In genomic region chr4:49639913-49640312, GRCm38 (mm10) we compare ENCODE assay signal across 24 mouse cellular contexts. TPM values are rescaled to one million over a fixed set of nuclear protein-coding genes. Genes with fewer than 3 reads are reported as not detected.
DNase-seq lines count a peak whose midpoint lies in the region; ATAC-seq and TF ChIP-seq lines count a peak whose summit lies in the region.
"Had no signal": no experiment of that assay in that cellular context is flagged by ENCODE, and none has a peak within 500 bp of the region (broad histone marks: within the 10 kb centered on the region; RNA-seq: fewer than 3 reads in every experiment).

No protein-coding gene starts in this region.

- no peaks in the 10 kb centered on the region for H3K27me3 ChIP-seq in lung, postnatal 0 days (replicated peaks; ENCODE audit: insufficient read depth, low read length)
- no peaks in the 10 kb centered on the region for H3K27me3 ChIP-seq in liver, embryonic 13.5 days
- H3K27me3 ChIP-seq: embryonic facial prominence, embryonic 15.5 days; forebrain, embryonic 12.5 days; limb, embryonic 15.5 days; midbrain, embryonic 12.5 days had no signal

- H3K9me3 ChIP-seq in lung, postnatal 0 days (ENCODE audit: low read length) = no peaks in the 10 kb centered on the region
- no peaks in the 10 kb centered on the region for H3K9me3 ChIP-seq in liver, embryonic 13.5 days (replicated peaks)
- H3K9me3 ChIP-seq: embryonic facial prominence, embryonic 15.5 days; forebrain, embryonic 12.5 days; heart, embryonic 10.5 days; limb, embryonic 15.5 days; midbrain, embryonic 12.5 days had no signal

- H3K4me3 ChIP-seq in lung, postnatal 0 days (ENCODE audit: low read depth, low read length) = no peak overlapping the region
- H3K4me3 ChIP-seq in liver, embryonic 13.5 days (replicated peaks) = no peak overlapping the region
- H3K4me3 ChIP-seq: embryonic facial prominence, embryonic 15.5 days; forebrain, embryonic 12.5 days; heart, embryonic 10.5 days; limb, embryonic 15.5 days; midbrain, embryonic 12.5 days had no signal

- TF ChIP-seq EP300 in lung, postnatal 0 days (IDR thresholded peaks at IDR 0.05) = no peak

- peaks cover 38% of the 10 kb centered on the region for H3K36me3 ChIP-seq in lung, postnatal 0 days (ENCODE audit: insufficient read depth, low read length)
- H3K36me3 ChIP-seq in liver, embryonic 13.5 days = peaks cover 77% of the 10 kb centered on the region

- TF ChIP-seq CTCF in lung, postnatal 0 days (IDR thresholded peaks at IDR 0.05) = peak; percentile 39

- ATAC-seq in lung, postnatal 0 days = no peak
- ATAC-seq in liver, embryonic 13.5 days (ENCODE audit: low read depth) = peak; percentile 89
- ATAC-seq: CD4-positive, CD25-positive, alpha-beta regulatory T cell, adult 4 months had no signal

- 51% methylated on average over 2 of the region's 2 CpGs for WGBS in lung, postnatal 0 days
- WGBS in liver, embryonic 13.5 days (ENCODE audit: insufficient replicate concordance) = 13% methylated on average over 2 of the region's 2 CpGs

- no peaks in the 10 kb centered on the region for H3K4me1 ChIP-seq in lung, postnatal 0 days (ENCODE audit: insufficient read depth, low read depth, low read length)
- H3K4me1 ChIP-seq in liver, embryonic 13.5 days (replicated peaks) = peaks cover 5% of the 10 kb centered on the region
- H3K4me1 ChIP-seq: embryonic facial prominence, embryonic 15.5 days; forebrain, embryonic 12.5 days; heart, embryonic 10.5 days; limb, embryonic 15.5 days; midbrain, embryonic 12.5 days had no signal

- no peak overlapping the region for H3K27ac ChIP-seq in lung, postnatal 0 days (ENCODE audit: low read length)
- H3K27ac ChIP-seq in liver, embryonic 13.5 days = no peak overlapping the region
- H3K27ac ChIP-seq: embryonic facial prominence, embryonic 15.5 days; forebrain, embryonic 12.5 days; heart, embryonic 10.5 days; hindbrain, embryonic 14.5 days; limb, embryonic 15.5 days; midbrain, embryonic 12.5 days had no signal

- no peak overlapping the region for H3K4me2 ChIP-seq in lung, postnatal 0 days (replicated peaks; ENCODE audit: low read depth, low read length)
- H3K4me2 ChIP-seq in liver, embryonic 13.5 days = no peak overlapping the region
- H3K4me2 ChIP-seq: embryonic facial prominence, embryonic 15.5 days; forebrain, embryonic 12.5 days; hindbrain, embryonic 14.5 days; limb, embryonic 15.5 days; midbrain, embryonic 12.5 days had no signal

- no peak for DNase-seq in lung, postnatal 0 days (ENCODE audit: low spot score)
- no peak for DNase-seq in lung, postnatal 25 days (ENCODE audit: low spot score)
- DNase-seq in c-Kit-positive CD71-positive TER-119-negative erythroid progenitor cells, embryonic 14.5 days (ENCODE audit: low read depth) = peak; percentile 56
- DNase-seq in liver, embryonic 13.5 days = peak; percentile 53
- no peak for DNase-seq in urinary bladder, postnatal 4 days (ENCODE audit: low spot score in 2 of 2)
- no peak for DNase-seq in kidney, postnatal 4 days
- DNase-seq in cerebellum, postnatal 14 days = no peak
- DNase-seq: adrenal gland, postnatal 10 days; cerebellum, adult 9-10 months; embryo, embryonic 11 days; gastrocnemius, postnatal 25 days; kidney, adult 18-20 months; kidney, postnatal 25 days; lung, postnatal 4 days; right cerebral cortex, adult 18-20 months had no signal

- H3K9ac ChIP-seq in lung, postnatal 0 days (replicated peaks; ENCODE audit: low read depth) = no peak overlapping the region
- no peak overlapping the region for H3K9ac ChIP-seq in liver, embryonic 13.5 days
- H3K9ac ChIP-seq: embryonic facial prominence, embryonic 15.5 days; forebrain, embryonic 12.5 days; hindbrain, embryonic 14.5 days; limb, embryonic 15.5 days; midbrain, embryonic 12.5 days had no signal

RNA-seq across cellular contexts. Expression of gene Rnf20, which starts 8.1 kb away (rescaled TPM):
- polyA plus RNA-seq in lung, postnatal 0 days (2015; fragmentation: Nextera tagmentation; extraction: Ambion mirVana) = 32.6 and 35.3 TPM in 2 replicates
- polyA plus RNA-seq in liver, embryonic 13.5 days (2015; fragmentation: Nextera tagmentation; extraction: Ambion mirVana) = 17.0 and 19.7 TPM in 2 replicates

RNA-seq across cellular contexts. Expression of gene Ppp3r2, which starts 41.9 kb away (rescaled TPM):
- polyA plus RNA-seq in lung, postnatal 0 days (2015; fragmentation: Nextera tagmentation; extraction: Ambion mirVana) = 0.11 and 0.20 TPM in 2 replicates
- polyA plus RNA-seq in liver, embryonic 13.5 days (2015; fragmentation: Nextera tagmentation; extraction: Ambion mirVana) = not detected in 2 replicates
- polyA plus RNA-seq: CD4-positive, CD25-positive, alpha-beta regulatory T cell, adult 4 months; forebrain, embryonic 12.5 days; small intestine, adult 2 months; urinary bladder, adult 2 months had no signal

RNA-seq across cellular contexts. Expression of gene Tmem246, which starts 42.2 kb away (rescaled TPM):
- polyA plus RNA-seq in lung, postnatal 0 days (2015; fragmentation: Nextera tagmentation; extraction: Ambion mirVana) = 30.7 and 32.9 TPM in 2 replicates
- 9.9 and 10.9 TPM in 2 replicates for polyA plus RNA-seq in liver, embryonic 13.5 days (2015; fragmentation: Nextera tagmentation; extraction: Ambion mirVana)
- polyA plus RNA-seq: CD4-positive, CD25-positive, alpha-beta regulatory T cell, adult 4 months had no signal

Comparison
In these comparisons a context has a peak if more than half of its experiments do, and no peak if none do; other contexts are left out.
1. DNase-seq: peak in c-Kit-positive CD71-positive TER-119-negative erythroid progenitor cells, embryonic 14.5 days (single experiment) and liver, embryonic 13.5 days (single experiment); none in lung, postnatal 0 days (single experiment), lung, postnatal 25 days (single experiment), urinary bladder, postnatal 4 days (0 of 2), kidney, postnatal 4 days (0 of 2) and cerebellum, postnatal 14 days (0 of 2).